In the genomic region with DNA sequence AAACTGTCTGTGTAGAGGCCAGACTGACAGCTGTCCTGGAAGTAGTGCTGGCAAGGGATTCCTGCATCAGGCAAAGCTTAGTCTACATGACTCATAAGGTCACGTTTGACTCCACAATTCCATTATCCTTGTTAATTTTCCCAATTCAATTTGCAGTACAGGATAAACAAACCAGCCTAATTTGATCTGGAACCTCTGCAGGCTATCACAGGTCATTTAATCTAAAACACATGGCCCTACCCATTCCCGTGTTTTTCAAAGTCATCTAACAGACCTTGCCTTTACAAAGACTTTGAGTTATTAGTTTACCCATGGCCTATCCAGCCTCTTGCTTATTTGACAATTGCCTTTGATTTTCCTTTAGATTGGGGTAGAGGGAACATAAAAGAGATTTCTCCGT, we compare ENCODE assay signal across 22 mouse cellular contexts. TPM values are rescaled to one million over a fixed set of nuclear protein-coding genes. Genes with fewer than 3 reads are reported as not detected.
DNase-seq lines count a peak whose midpoint lies in the region; ATAC-seq lines count a peak whose summit lies in the region.
"Had no signal": no experiment of that assay in that cellular context is flagged by ENCODE, and none has a peak within 500 bp of the region (broad histone marks: within the 10 kb centered on the region; RNA-seq: fewer than 3 reads in every experiment).

No protein-coding gene starts in this region.

- H3K27me3 ChIP-seq in midbrain, embryonic 11.5 days (ENCODE audit: control insufficient read depth, insufficient read depth, low read length): no peaks in the 10 kb centered on the region
- no peaks in the 10 kb centered on the region for H3K27me3 ChIP-seq in midbrain, embryonic 13.5 days
- no peaks in the 10 kb centered on the region for H3K27me3 ChIP-seq in embryonic facial prominence, embryonic 11.5 days (ENCODE audit: control insufficient read depth, insufficient read depth, low read length)
- no peaks in the 10 kb centered on the region for H3K27me3 ChIP-seq in limb, embryonic 10.5 days (ENCODE audit: low read depth, poor library complexity, severe bottlenecking)
- H3K27me3 ChIP-seq: embryonic facial prominence, embryonic 15.5 days; forebrain, embryonic 12.5 days; hindbrain, embryonic 15.5 days had no signal

- no peak overlapping the region for H3K9ac ChIP-seq in midbrain, embryonic 11.5 days (ENCODE audit: low read length)
- no peak overlapping the region for H3K9ac ChIP-seq in midbrain, embryonic 13.5 days (replicated peaks)
- H3K9ac ChIP-seq in embryonic facial prominence, embryonic 11.5 days (replicated peaks; ENCODE audit: low read length): no peak overlapping the region
- H3K9ac ChIP-seq: embryonic facial prominence, embryonic 15.5 days; forebrain, embryonic 12.5 days; forebrain, postnatal 0 days; hindbrain, embryonic 15.5 days had no signal

- H3K4me3 ChIP-seq in midbrain, embryonic 11.5 days (ENCODE audit: low read depth, low read length): no peak overlapping the region
- no peak overlapping the region for H3K4me3 ChIP-seq in midbrain, embryonic 13.5 days (replicated peaks)
- no peak overlapping the region for H3K4me3 ChIP-seq in embryonic facial prominence, embryonic 11.5 days (ENCODE audit: low read depth, low read length)
- H3K4me3 ChIP-seq in limb, embryonic 10.5 days: no peak overlapping the region
- H3K4me3 ChIP-seq: embryonic facial prominence, embryonic 15.5 days; erythroblast, embryonic 14.5 days; forebrain, embryonic 12.5 days; gastrocnemius, adult 2 months; heart, embryonic 10.5 days; hindbrain, embryonic 15.5 days had no signal

- H3K27ac ChIP-seq in midbrain, embryonic 11.5 days (ENCODE audit: low read depth, low read length): no peak overlapping the region
- H3K27ac ChIP-seq in midbrain, embryonic 13.5 days: no peak overlapping the region
- no peak overlapping the region for H3K27ac ChIP-seq in embryonic facial prominence, embryonic 11.5 days (replicated peaks; ENCODE audit: low read depth, low read length)
- H3K27ac ChIP-seq in limb, embryonic 10.5 days: peak overlapping the region; percentile 43; the same call in 1 of the 2 replicates
- H3K27ac ChIP-seq: embryonic facial prominence, embryonic 15.5 days; forebrain, embryonic 12.5 days; gastrocnemius, adult 2 months; heart, embryonic 10.5 days; hindbrain, embryonic 15.5 days had no signal

- no peaks in the 10 kb centered on the region for H3K9me3 ChIP-seq in midbrain, embryonic 11.5 days (ENCODE audit: control insufficient read depth, low read length)
- no peaks in the 10 kb centered on the region for H3K9me3 ChIP-seq in midbrain, embryonic 13.5 days
- H3K9me3 ChIP-seq in embryonic facial prominence, embryonic 11.5 days (replicated peaks; ENCODE audit: control insufficient read depth, low read length): no peaks in the 10 kb centered on the region
- H3K9me3 ChIP-seq in limb, embryonic 10.5 days (replicated peaks): no peaks in the 10 kb centered on the region
- H3K9me3 ChIP-seq: embryonic facial prominence, embryonic 15.5 days; forebrain, embryonic 12.5 days; heart, embryonic 10.5 days; hindbrain, embryonic 15.5 days had no signal

- WGBS in midbrain, embryonic 11.5 days: 53% methylated on average over 3 of the region's 3 CpGs
- WGBS in midbrain, embryonic 13.5 days: 51% methylated on average over 3 of the region's 3 CpGs
- 22% methylated on average over 3 of the region's 3 CpGs for WGBS in embryonic facial prominence, embryonic 11.5 days
- 14% methylated on average over 3 of the region's 3 CpGs for WGBS in limb, embryonic 10.5 days

- no peak for ATAC-seq in midbrain, embryonic 11.5 days (ENCODE audit: low FRiP score)
- no peak for ATAC-seq in midbrain, embryonic 13.5 days
- peak; percentile 63 for ATAC-seq in embryonic facial prominence, embryonic 11.5 days (replicated peaks; ENCODE audit: insufficient number of reproducible peaks, low FRiP score, low TSS enrichment, low read depth)
- ATAC-seq: forebrain, postnatal 0 days; inflammation-experienced regulatory T-cells, adult 6 months; intestine, postnatal 0 days had no signal

- H3K4me2 ChIP-seq in midbrain, embryonic 11.5 days: no peak overlapping the region
- no peak overlapping the region for H3K4me2 ChIP-seq in midbrain, embryonic 13.5 days (replicated peaks)
- H3K4me2 ChIP-seq in embryonic facial prominence, embryonic 11.5 days (ENCODE audit: low read depth, low read length): no peak overlapping the region
- H3K4me2 ChIP-seq: embryonic facial prominence, embryonic 15.5 days; forebrain, embryonic 12.5 days; hindbrain, embryonic 15.5 days had no signal

- peak; percentile 86 for DNase-seq in midbrain, embryonic 11.5 days (ENCODE audit: low spot score, missing footprints)
- DNase-seq in embryonic facial prominence, embryonic 11.5 days (ENCODE audit: low spot score): peak; percentile 79
- peak; percentile 32 for DNase-seq in limb, embryonic 10.5 days (ENCODE audit: low spot score)
- no peak for DNase-seq in thymus, postnatal 25 days
- no peak for DNase-seq in heart, postnatal 14 days
- DNase-seq: adrenal gland, adult 8-10 months; adrenal gland, postnatal 36 days; cerebellum, adult 2 months; cerebellum, postnatal 10 days; forebrain, postnatal 0 days; gastrocnemius, adult 2 months; gastrocnemius, postnatal 25 days; heart, postnatal 10 days had no signal

- H3K4me1 ChIP-seq in midbrain, embryonic 11.5 days (ENCODE audit: control insufficient read depth, insufficient read depth, low read length): peaks cover 4% of the 10 kb centered on the region
- H3K4me1 ChIP-seq in midbrain, embryonic 13.5 days (replicated peaks): peaks cover 7% of the 10 kb centered on the region
- no peaks in the 10 kb centered on the region; the same call in 1 of the 2 replicates for H3K4me1 ChIP-seq in embryonic facial prominence, embryonic 11.5 days (ENCODE audit: control insufficient read depth, insufficient read depth, low read length)
- H3K4me1 ChIP-seq in limb, embryonic 10.5 days: peaks cover 15% of the 10 kb centered on the region
- H3K4me1 ChIP-seq: embryonic facial prominence, embryonic 15.5 days; heart, embryonic 10.5 days; hindbrain, embryonic 15.5 days had no signal

- intact Hi-C loops in heart, postnatal 14 days (cut with DNase I): no loop called here

- no peaks in the 10 kb centered on the region for H3K36me3 ChIP-seq in midbrain, embryonic 11.5 days (ENCODE audit: control insufficient read depth, insufficient read depth, low read length)
- no peaks in the 10 kb centered on the region for H3K36me3 ChIP-seq in midbrain, embryonic 13.5 days
- H3K36me3 ChIP-seq in embryonic facial prominence, embryonic 11.5 days (replicated peaks; ENCODE audit: control insufficient read depth, insufficient read depth, low read depth, low read length): no peaks in the 10 kb centered on the region
- peaks cover 77% of the 10 kb centered on the region for H3K36me3 ChIP-seq in limb, embryonic 10.5 days
- H3K36me3 ChIP-seq: embryonic facial prominence, embryonic 15.5 days; heart, embryonic 10.5 days; hindbrain, embryonic 15.5 days had no signal

RNA-seq across cellular contexts. Expression of a gene that starts 23.4 kb away (rescaled TPM):
- polyA plus RNA-seq in midbrain, embryonic 11.5 days (2014; fragmentation: Nextera tagmentation; extraction: Ambion mirVana): 46.9 and 54.6 TPM in 2 replicates
- polyA plus RNA-seq in midbrain, embryonic 13.5 days (2015; fragmentation: Nextera tagmentation; extraction: Ambion mirVana): 19.4 and 21.6 TPM in 2 replicates
- polyA plus RNA-seq in embryonic facial prominence, embryonic 11.5 days (2014; fragmentation: Nextera tagmentation; extraction: Ambion mirVana): 64.5 and 69.2 TPM in 2 replicates
- polyA plus RNA-seq in limb, embryonic 10.5 days (2016; fragmentation: Nextera tagmentation; extraction: Ambion mirVana): 216 and 262 TPM in 2 replicates
- total RNA-seq in heart, postnatal 14 days (2021): 1 to 10 TPM; 6.5 to 6.9 TPM
- total RNA-seq: granulocyte monocyte progenitor cell, adult 5-6 weeks had no signal
- polyA plus RNA-seq: erythroblast, embryonic 14.5 days had no signal

RNA-seq across cellular contexts. Expression of a gene that starts 51.8 kb away (rescaled TPM):
- 31.7 and 33.0 TPM in 2 replicates for polyA plus RNA-seq in midbrain, embryonic 11.5 days (2014; fragmentation: Nextera tagmentation; extraction: Ambion mirVana)
- polyA plus RNA-seq in midbrain, embryonic 13.5 days (2015; fragmentation: Nextera tagmentation; extraction: Ambion mirVana): 27.0 and 30.7 TPM in 2 replicates
- 39.6 and 39.9 TPM in 2 replicates for polyA plus RNA-seq in embryonic facial prominence, embryonic 11.5 days (2014; fragmentation: Nextera tagmentation; extraction: Ambion mirVana)
- 36.6 and 38.8 TPM in 2 replicates for polyA plus RNA-seq in limb, embryonic 10.5 days (2016; fragmentation: Nextera tagmentation; extraction: Ambion mirVana)
- total RNA-seq in heart, postnatal 14 days (2021): 10 to 100 TPM; 14.0 to 15.5 TPM

Comparison
In these comparisons a context has a peak if more than half of its experiments do, and no peak if none do; other contexts are left out.
1. DNase-seq: peak in midbrain, embryonic 11.5 days (single experiment), embryonic facial prominence, embryonic 11.5 days (single experiment) and limb, embryonic 10.5 days (single experiment); none in thymus, postnatal 25 days (single experiment) and heart, postnatal 14 days (0 of 2).